Mouse (Mus musculus) lung, embryonic 14.5 days (tissue): Measurements from ENCODE around the gene S100pbp. TPM values are rescaled to one million over a fixed set of nuclear protein-coding genes. Genes with fewer than 3 reads are reported as not detected.
A peak's percentile ranks its signal among the peaks of the same experiment; 100 is the strongest.

Experiments
- ATAC-seq: fragments of 200-750 bp; cut with Nextera tagmentation; 2 replicates; pipeline ENCODE4 v1.8.0; 2017; ENCODE audit warnings: mild to moderate bottlenecking, moderate TSS enrichment, moderate library complexity; ENCODE audit not compliant: insufficient read depth
- DNase-seq: peaks from one replicate; pipeline ENCODE4 v3.0.0-alpha.2; 2015
- H3K27ac ChIP-seq: fragments of 300-500 bp; sonication (generic); 2 replicates; pipeline ENCODE4 v1.5.1; 2014; ENCODE audit warnings: low read depth, mild to moderate bottlenecking, moderate library complexity
- H3K27me3 ChIP-seq: fragments of 300-500 bp; sonication (generic); 2 replicates; pipeline ENCODE4 v1.6.1; 2014; ENCODE audit warnings: low read length, control low read depth; ENCODE audit not compliant: insufficient read depth
- H3K36me3 ChIP-seq: fragments of 300-500 bp; sonication (generic); 2 replicates; pipeline ENCODE4 v1.6.1; 2014; ENCODE audit warnings: control low read depth; ENCODE audit not compliant: insufficient read depth
- H3K4me1 ChIP-seq: fragments of 300-500 bp; sonication (generic); 2 replicates; pipeline ENCODE4 v1.6.1; 2014; ENCODE audit warnings: antibody characterized with exemption, control low read depth; ENCODE audit not compliant: insufficient read depth
- H3K4me2 ChIP-seq: fragments of 300-500 bp; sonication (generic); 2 replicates; pipeline ENCODE4 v1.6.1; 2014; ENCODE audit warnings: mild to moderate bottlenecking
- H3K4me3 ChIP-seq: fragments of 300-500 bp; sonication (generic); 2 replicates; pipeline ENCODE4 v1.5.1; 2014; ENCODE audit warnings: low read depth, low read length
- H3K9ac ChIP-seq: fragments of 300-500 bp; sonication (generic); 2 replicates; pipeline ENCODE4 v1.6.1; 2014
- H3K9me3 ChIP-seq: fragments of 300-500 bp; sonication (generic); 2 replicates; pipeline ENCODE4 v1.6.1; 2016; ENCODE audit warnings: low read depth, low read length, control low read depth
- CTCF ChIP-seq: IDR thresholded peaks from 2 replicates; pipeline ENCODE4 v1.5.1; 2016; ENCODE audit warnings: antibody characterized with exemption, low read depth
- WGBS: fragments of 180-500 bp; shearing (Covaris S2); extraction: QIAGEN DNeasy Blood & Tissue Kit; methylation state at CpG from one replicate; pipeline ENCODE4 v1.1.7; 2014; 5-methylcytosine and 5-hydroxymethylcytosine counted together
- polyA plus RNA-seq: library from polyadenylated mRNA; unstranded; fragments of >200 nt; fragmentation: Nextera tagmentation; extraction: Ambion mirVana; gene quantifications from 2 replicates; pipeline ENCODE4 v1.2.1, GENCODE M21; 2014

The S100pbp gene
- polyA plus RNA-seq, 1 experiment from 2014 or later: 17.3 TPM

- no peak for TF ChIP-seq CTCF
- ATAC-seq (no peak), DNase-seq (no peak)
- Histone ChIP-seq H3K27me3 (peaks cover 30% of the 10 kb centered on the region), H3K4me2 (no peak overlapping the region), H3K36me3 (no peaks in the 10 kb centered on the region), H3K9ac (no peak overlapping the region), H3K4me1 (0 out of 2 replicates have a peak, but pooled peaks cover 2% of the 10 kb centered on the region), H3K9me3 (no peaks in the 10 kb centered on the region), H3K4me3 (no peak overlapping the region), H3K27ac (no peak overlapping the region)
- 54% methylated on average over 2 of the region's 2 CpGs for WGBS
These were observed 53.9 kb downstream of the S100pbp start for GRCm38 (mm10) chr4:129135637-129136036.

GRCm38 (mm10) chr4:129134799-129135585 lies 54.5 kb downstream of the S100pbp start:
- peaks cover 30% of the 10 kb centered on the region for H3K27me3 ChIP-seq
- no peak overlapping the region for H3K27ac ChIP-seq
- peak; percentile 90 for TF ChIP-seq CTCF
- peak; percentile 89 for DNase-seq
- H3K4me1 ChIP-seq: 0 out of 2 replicates have a peak, but pooled peaks cover 6% of the 10 kb centered on the region
- H3K9me3 ChIP-seq: no peaks in the 10 kb centered on the region
- H3K36me3 ChIP-seq: no peaks in the 10 kb centered on the region
- no peak overlapping the region for H3K9ac ChIP-seq
- ATAC-seq: peak; percentile 38; the same call in 1 of the 2 replicates
- H3K4me2 ChIP-seq: peak overlapping the region; percentile 44
- H3K4me3 ChIP-seq: no peak overlapping the region
- 8% methylated on average over 15 of the region's 15 CpGs for WGBS

GRCm38 (mm10) chr4:129130755-129131303 lies 58.7 kb downstream of the S100pbp start:
- Histone ChIP-seq H3K27me3 (peaks cover 7% of the 10 kb centered on the region; the same call in 1 of the 2 replicates), H3K4me2 (peak overlapping the region; percentile 56), H3K27ac (no peak overlapping the region), H3K36me3 (no peaks in the 10 kb centered on the region), H3K9me3 (no peaks in the 10 kb centered on the region), H3K4me1 (peaks cover 13% of the 10 kb centered on the region; the same call in 1 of the 2 replicates), H3K9ac (peak overlapping the region; percentile 8; the same call in 1 of the 2 replicates), H3K4me3 (peak overlapping the region; percentile 25)
- TF ChIP-seq CTCF: no peak
- WGBS: 3% methylated on average over 17 of the region's 17 CpGs
- peak; percentile 42; the same call in 1 of the 2 replicates for ATAC-seq
- peak; percentile 66 for DNase-seq

- Histone ChIP-seq H3K4me3 (no peak overlapping the region; the same call in 1 of the 2 replicates), H3K4me1 (peaks cover 16% of the 10 kb centered on the region; the same call in 1 of the 2 replicates), H3K4me2 (peak overlapping the region; percentile 56), H3K9me3 (no peaks in the 10 kb centered on the region), H3K36me3 (no peaks in the 10 kb centered on the region), H3K27me3 (peaks cover 3% of the 10 kb centered on the region; the same call in 1 of the 2 replicates), H3K27ac (0 out of 2 replicates have a peak overlapping the region, but pooled peaks have one; percentile 4), H3K9ac (no peak overlapping the region)
- peak; percentile 84 for TF ChIP-seq CTCF
- ATAC-seq (peak; percentile 15; the same call in 1 of the 2 replicates), DNase-seq (peak; percentile 75)
- WGBS: 5% methylated on average over 8 of the region's 8 CpGs
These were observed 59.4 kb downstream of the S100pbp start for GRCm38 (mm10) chr4:129130149-129130548.

- TF ChIP-seq CTCF: no peak
- no peak overlapping the region for H3K4me2 ChIP-seq
- peaks cover 16% of the 10 kb centered on the region; the same call in 1 of the 2 replicates for H3K4me1 ChIP-seq
- no peak overlapping the region for H3K9ac ChIP-seq
- no peak for DNase-seq
- 30% methylated on average over 9 of the region's 9 CpGs for WGBS
- H3K4me3 ChIP-seq: no peak overlapping the region
- no peaks in the 10 kb centered on the region for H3K9me3 ChIP-seq
- peaks cover 11% of the 10 kb centered on the region; the same call in 1 of the 2 replicates for H3K27me3 ChIP-seq
- no peak for ATAC-seq
- no peak overlapping the region for H3K27ac ChIP-seq
- no peaks in the 10 kb centered on the region for H3K36me3 ChIP-seq
These were observed 60.1 kb downstream of the S100pbp start for GRCm38 (mm10) chr4:129129387-129129786.

GRCm38 (mm10) chr4:129128582-129129338 lies 60.8 kb downstream of the S100pbp start:
- no peak for DNase-seq
- no peak for TF ChIP-seq CTCF
- Histone ChIP-seq H3K27me3 (peaks cover 12% of the 10 kb centered on the region; the same call in 1 of the 2 replicates), H3K4me3 (no peak overlapping the region), H3K27ac (no peak overlapping the region), H3K36me3 (no peaks in the 10 kb centered on the region), H3K4me1 (peaks cover 16% of the 10 kb centered on the region; the same call in 1 of the 2 replicates), H3K9ac (no peak overlapping the region), H3K4me2 (no peak overlapping the region), H3K9me3 (no peaks in the 10 kb centered on the region)
- WGBS: 42% methylated on average over 13 of the region's 13 CpGs
- no peak for ATAC-seq
